Mouse (Mus musculus) neural tube, embryonic 14.5 days (tissue): ENCODE data around the gene Fjx1. TPM values are rescaled to one million over a fixed set of nuclear protein-coding genes. Genes with fewer than 3 reads are reported as not detected.

Source experiments
- ATAC-seq: fragments of 200-750 bp; cut with Nextera tagmentation; 2 replicates; pipeline ENCODE4 v1.8.0; 2017; ENCODE audit warnings: low read depth, mild to moderate bottlenecking, moderate TSS enrichment, moderate library complexity
- H3K27ac ChIP-seq: fragments of 300-500 bp; sonication (generic); 2 replicates; pipeline ENCODE4 v1.5.1; 2014; ENCODE audit warnings: low read depth, mild to moderate bottlenecking, control low read depth, low read length, moderate library complexity, mixed read lengths
- H3K27me3 ChIP-seq: fragments of 300-500 bp; sonication (generic); 2 replicates; pipeline ENCODE4 v1.6.1; 2014; ENCODE audit warnings: low read length; ENCODE audit not compliant: control insufficient read depth, insufficient read depth
- H3K36me3 ChIP-seq: fragments of 300-500 bp; sonication (generic); 2 replicates; pipeline ENCODE4 v1.6.1; 2014; ENCODE audit warnings: low read length, mixed read lengths; ENCODE audit not compliant: control insufficient read depth, insufficient read depth
- H3K4me1 ChIP-seq: fragments of 300-500 bp; sonication (generic); 2 replicates; pipeline ENCODE4 v1.6.1; 2014; ENCODE audit warnings: low read length; ENCODE audit not compliant: control insufficient read depth, insufficient read depth
- H3K4me2 ChIP-seq: fragments of 300-500 bp; sonication (generic); 2 replicates; pipeline ENCODE4 v1.6.1; 2014; ENCODE audit warnings: mild to moderate bottlenecking, low read depth, low read length, control low read depth
- H3K4me3 ChIP-seq: fragments of 300-500 bp; sonication (generic); 2 replicates; pipeline ENCODE4 v1.5.1; 2014; ENCODE audit warnings: low read depth, low read length, control low read depth, mixed read lengths
- H3K9ac ChIP-seq: fragments of 300-500 bp; sonication (generic); replicated peaks from 2 replicates; pipeline ENCODE4 v1.6.1; 2014; ENCODE audit warnings: low read depth, mild to moderate bottlenecking, control low read depth, low read length, mixed read lengths
- H3K9me3 ChIP-seq: fragments of 300-500 bp; sonication (generic); 2 replicates; pipeline ENCODE4 v1.6.1; 2016; ENCODE audit warnings: low read length; ENCODE audit not compliant: control insufficient read depth
- WGBS: fragments of 180-500 bp; shearing (Covaris S2); extraction: QIAGEN DNeasy Blood & Tissue Kit; methylation state at CpG from one replicate; pipeline ENCODE4 v1.1.7; 2014; 5-methylcytosine and 5-hydroxymethylcytosine counted together
- polyA plus RNA-seq: library from polyadenylated mRNA; unstranded; fragments of >200 nt; fragmentation: Nextera tagmentation; extraction: Ambion mirVana; gene quantifications from 2 replicates; pipeline ENCODE4 v1.2.1, GENCODE M21; 2014

Fjx1 gene
- polyA plus RNA-seq, 1 experiment from 2014 or later, result 33.8 TPM

DNA sequence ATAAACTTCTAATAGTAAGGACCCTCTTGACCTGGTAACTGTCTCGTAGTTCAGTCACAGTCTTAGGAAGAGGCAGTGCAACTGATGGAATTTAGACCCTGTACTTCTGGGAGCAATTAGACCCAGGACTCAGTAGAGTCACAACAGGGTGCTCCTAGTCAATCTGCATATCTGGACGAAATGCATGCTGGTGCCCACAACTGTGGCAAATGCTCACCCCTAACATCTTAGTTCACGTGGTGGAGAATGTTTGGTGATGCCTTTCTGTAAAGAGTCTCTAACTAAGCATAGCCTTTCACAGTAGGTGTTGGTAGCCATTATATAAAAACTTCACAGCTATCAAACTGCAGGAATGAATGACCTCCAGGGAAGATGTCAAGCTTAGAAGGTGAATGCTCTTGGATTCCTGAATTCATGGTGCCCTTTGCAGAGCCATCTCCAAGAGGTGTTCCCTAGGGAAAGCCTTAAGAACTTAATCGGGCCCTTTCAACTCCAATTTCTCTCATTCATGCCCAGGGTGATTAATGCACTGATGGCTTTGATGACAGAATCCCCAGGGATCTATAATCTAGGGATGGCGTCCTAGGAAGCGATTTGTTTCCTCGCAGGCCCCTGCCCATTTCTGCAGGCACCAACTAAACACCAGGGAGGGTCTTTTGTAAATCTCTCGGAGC, 14.8 kb downstream of the Fjx1 start:
- Histone ChIP-seq H3K4me2 (no peak overlapping the region), H3K36me3 (no peaks in the 10 kb centered on the region), H3K9ac (no peak overlapping the region), H3K9me3 (no peaks in the 10 kb centered on the region), H3K27ac (no peak overlapping the region), H3K4me3 (no peak overlapping the region), H3K27me3 (no peaks in the 10 kb centered on the region), H3K4me1 (no peaks in the 10 kb centered on the region)
- 32% methylated on average over 8 of the region's 8 CpGs for WGBS
- ATAC-seq, result no peak

DNA sequence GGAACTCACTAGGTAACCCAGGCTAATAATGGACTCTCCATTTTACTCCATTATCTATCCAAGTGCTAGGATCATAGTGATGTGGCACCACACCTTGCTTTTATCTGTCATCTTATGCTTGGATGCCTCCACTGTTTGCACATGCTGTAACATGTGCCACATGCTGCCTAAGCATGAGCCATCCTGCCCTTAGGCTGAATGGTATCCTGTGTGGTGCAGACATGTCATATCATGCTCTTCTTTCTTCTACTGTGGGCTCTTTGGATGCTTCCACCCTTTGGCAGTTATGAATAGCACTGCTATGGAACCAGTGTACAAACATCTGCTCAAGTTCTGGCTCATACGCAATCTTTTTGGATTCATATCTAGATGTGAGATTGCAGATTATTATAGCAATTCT, 18.4 kb downstream of the Fjx1 start:
- no peak overlapping the region for H3K4me2 ChIP-seq
- H3K9ac ChIP-seq, result no peak overlapping the region
- 93% methylated on average over 1 of the region's 1 CpGs for WGBS
- no peaks in the 10 kb centered on the region for H3K9me3 ChIP-seq
- ATAC-seq, result no peak
- no peaks in the 10 kb centered on the region for H3K36me3 ChIP-seq
- no peaks in the 10 kb centered on the region for H3K27me3 ChIP-seq
- H3K27ac ChIP-seq, result no peak overlapping the region
- H3K4me1 ChIP-seq, result no peaks in the 10 kb centered on the region
- H3K4me3 ChIP-seq, result no peak overlapping the region

DNA sequence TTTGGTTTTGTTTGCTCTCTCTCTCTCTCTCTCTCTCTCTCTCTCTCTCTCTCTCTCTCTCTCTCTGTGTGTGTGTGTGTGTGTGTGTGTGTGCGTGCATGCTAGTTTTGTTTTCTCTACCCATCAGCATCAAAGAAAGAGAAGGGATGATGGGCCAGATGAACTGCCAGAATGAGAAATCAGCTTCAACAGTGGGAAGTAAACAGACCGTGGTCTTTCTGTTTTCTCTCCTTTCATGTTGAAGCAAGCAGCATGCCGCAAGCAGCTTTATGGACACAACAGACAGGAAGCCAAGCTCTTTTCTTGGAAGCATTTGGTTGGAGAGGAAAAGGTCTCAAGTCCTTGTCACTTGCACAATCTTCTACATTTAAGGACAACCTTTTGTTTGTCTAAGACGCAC, 21.2 kb downstream of the Fjx1 start:
- no peaks in the 10 kb centered on the region for H3K9me3 ChIP-seq
- H3K4me1 ChIP-seq, result no peaks in the 10 kb centered on the region
- no peak for ATAC-seq
- H3K4me3 ChIP-seq, result no peak overlapping the region
- H3K9ac ChIP-seq, result no peak overlapping the region
- no peaks in the 10 kb centered on the region for H3K36me3 ChIP-seq
- no peak overlapping the region for H3K27ac ChIP-seq
- no peak overlapping the region for H3K4me2 ChIP-seq
- 56% methylated on average over 4 of the region's 4 CpGs for WGBS
- H3K27me3 ChIP-seq, result no peaks in the 10 kb centered on the region

DNA sequence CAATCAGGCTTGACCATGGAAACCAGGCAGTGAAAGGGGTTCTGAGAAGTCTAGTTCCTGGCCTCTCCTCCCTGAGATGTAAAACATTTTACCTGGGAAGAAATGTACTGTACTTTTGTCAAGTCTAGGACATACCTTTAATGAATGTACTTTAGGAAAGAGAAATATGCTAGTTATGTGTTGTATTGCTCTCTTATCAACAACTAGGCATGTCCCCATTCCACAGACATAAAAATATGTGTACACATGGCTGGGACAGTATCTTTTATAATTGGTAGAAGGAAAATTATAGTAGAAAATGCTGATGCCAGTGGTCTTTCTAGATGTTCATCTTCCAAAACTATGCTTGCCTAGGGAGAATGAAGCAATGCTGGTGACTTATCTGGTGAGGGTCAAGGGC, 24.3 kb downstream of the Fjx1 start:
- Histone ChIP-seq H3K27ac (no peak overlapping the region), H3K9ac (no peak overlapping the region), H3K9me3 (no peaks in the 10 kb centered on the region), H3K4me1 (no peaks in the 10 kb centered on the region), H3K27me3 (no peaks in the 10 kb centered on the region), H3K4me3 (no peak overlapping the region), H3K4me2 (no peak overlapping the region), H3K36me3 (no peaks in the 10 kb centered on the region)
- ATAC-seq, result no peak

DNA sequence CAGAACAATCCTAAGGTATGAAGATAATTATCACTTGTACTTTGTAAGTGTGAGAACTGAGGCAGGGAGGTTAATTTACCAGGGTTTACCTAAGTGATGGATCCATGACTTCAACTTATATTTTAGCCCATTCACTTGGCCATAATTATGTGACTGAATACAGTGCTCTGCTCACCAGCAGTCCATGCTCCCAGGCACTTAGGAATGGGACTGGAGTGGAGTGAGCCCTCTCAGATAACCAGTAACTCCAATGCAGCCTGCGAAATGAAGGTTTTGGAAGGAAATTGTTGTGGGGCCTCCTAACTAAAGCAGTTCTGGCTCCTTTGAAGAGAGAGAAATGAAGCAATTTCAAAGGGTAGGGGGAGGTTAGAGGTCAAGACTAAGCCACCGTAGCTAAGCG, 25.9 kb downstream of the Fjx1 start:
- Histone ChIP-seq H3K27ac (no peak overlapping the region), H3K9me3 (no peaks in the 10 kb centered on the region), H3K4me3 (no peak overlapping the region), H3K27me3 (no peaks in the 10 kb centered on the region), H3K9ac (no peak overlapping the region), H3K4me1 (no peaks in the 10 kb centered on the region), H3K36me3 (no peaks in the 10 kb centered on the region), H3K4me2 (no peak overlapping the region)
- WGBS, result 61% methylated on average over 3 of the region's 3 CpGs
- no peak for ATAC-seq

DNA sequence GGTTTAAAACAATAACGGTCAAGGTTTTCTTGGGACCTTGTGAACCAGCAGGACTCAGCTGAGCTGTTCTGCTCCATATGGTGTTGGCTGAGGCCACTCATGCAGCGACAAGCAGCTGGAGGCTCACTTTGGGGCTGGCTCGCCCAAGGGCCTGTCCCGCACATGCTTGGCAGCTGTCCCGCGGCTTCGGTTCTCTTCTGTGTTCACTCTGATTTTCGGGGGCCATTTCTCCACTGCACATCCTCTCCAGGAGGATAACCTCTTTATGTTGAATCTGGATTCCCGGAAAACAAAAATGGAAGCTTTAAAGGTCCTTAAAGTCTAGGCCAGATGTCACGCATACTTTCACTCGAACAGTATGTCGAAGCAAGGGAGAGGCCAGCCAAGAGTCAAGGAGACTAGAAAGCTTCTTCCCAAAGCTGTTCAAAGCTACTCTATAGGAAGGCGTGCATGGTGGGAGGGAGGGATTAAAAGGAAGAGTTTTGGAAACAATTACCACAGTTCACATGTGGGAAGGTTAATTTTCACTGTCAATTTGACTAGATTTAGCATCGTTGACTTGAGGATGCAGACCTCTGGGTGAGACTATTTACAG, 36.1 kb downstream of the Fjx1 start:
- Histone ChIP-seq H3K36me3 (no peaks in the 10 kb centered on the region), H3K9ac (no peak overlapping the region), H3K9me3 (no peaks in the 10 kb centered on the region), H3K4me2 (no peak overlapping the region), H3K27me3 (no peaks in the 10 kb centered on the region), H3K4me3 (no peak overlapping the region), H3K4me1 (no peaks in the 10 kb centered on the region), H3K27ac (no peak overlapping the region)
- WGBS, result 85% methylated on average over 14 of the region's 14 CpGs
- no peak for ATAC-seq

DNA sequence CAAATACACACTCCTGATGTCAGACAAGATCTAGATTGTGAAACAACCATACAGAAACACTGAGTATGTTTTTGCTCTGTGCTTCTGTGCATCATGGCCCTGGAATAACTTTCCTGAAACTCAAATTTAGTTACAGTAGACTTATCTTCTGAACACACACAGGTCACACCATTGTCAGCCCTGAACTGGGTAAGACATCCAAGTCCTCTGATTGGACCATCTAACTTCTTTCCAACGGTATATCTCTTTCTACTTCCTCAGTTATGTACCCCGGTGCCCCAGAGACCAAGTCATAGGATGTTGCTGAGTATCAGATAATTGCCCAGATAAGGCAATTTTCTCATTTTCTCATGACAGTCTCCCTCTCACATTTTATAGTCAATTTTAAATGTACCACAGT, 39.6 kb downstream of the Fjx1 start:
- Histone ChIP-seq H3K36me3 (no peaks in the 10 kb centered on the region), H3K27me3 (no peaks in the 10 kb centered on the region), H3K4me1 (peaks cover 5% of the 10 kb centered on the region; the same call in 1 of the 2 replicates), H3K27ac (no peak overlapping the region), H3K9ac (no peak overlapping the region), H3K4me2 (no peak overlapping the region), H3K9me3 (no peaks in the 10 kb centered on the region), H3K4me3 (no peak overlapping the region)
- no peak for ATAC-seq
- 92% methylated on average over 2 of the region's 2 CpGs for WGBS

DNA sequence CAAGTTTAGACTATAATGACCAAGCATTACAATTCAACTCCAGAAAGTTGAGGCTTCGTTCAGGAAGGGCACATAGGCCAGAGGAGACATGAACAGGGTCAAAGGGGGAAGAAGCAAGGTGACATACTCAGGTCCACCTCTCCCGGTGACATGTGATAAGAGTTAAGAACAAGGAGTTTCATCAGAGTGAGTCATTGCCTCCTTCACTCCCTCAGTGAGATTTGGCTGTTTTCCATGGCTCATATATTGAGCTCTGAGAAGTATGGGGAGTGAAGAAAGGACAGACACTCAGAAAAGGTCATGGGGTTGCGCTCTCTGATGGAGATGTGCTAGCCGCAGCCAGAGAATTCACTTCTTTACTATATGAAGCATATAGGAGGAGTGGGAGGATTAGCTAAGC, 41.7 kb downstream of the Fjx1 start:
- Histone ChIP-seq H3K4me2 (no peak overlapping the region), H3K4me1 (peaks cover 8% of the 10 kb centered on the region; the same call in 1 of the 2 replicates), H3K9ac (no peak overlapping the region), H3K9me3 (no peaks in the 10 kb centered on the region), H3K27ac (no peak overlapping the region), H3K4me3 (no peak overlapping the region), H3K27me3 (no peaks in the 10 kb centered on the region), H3K36me3 (no peaks in the 10 kb centered on the region)
- 88% methylated on average over 4 of the region's 4 CpGs for WGBS
- ATAC-seq, result no peak

DNA sequence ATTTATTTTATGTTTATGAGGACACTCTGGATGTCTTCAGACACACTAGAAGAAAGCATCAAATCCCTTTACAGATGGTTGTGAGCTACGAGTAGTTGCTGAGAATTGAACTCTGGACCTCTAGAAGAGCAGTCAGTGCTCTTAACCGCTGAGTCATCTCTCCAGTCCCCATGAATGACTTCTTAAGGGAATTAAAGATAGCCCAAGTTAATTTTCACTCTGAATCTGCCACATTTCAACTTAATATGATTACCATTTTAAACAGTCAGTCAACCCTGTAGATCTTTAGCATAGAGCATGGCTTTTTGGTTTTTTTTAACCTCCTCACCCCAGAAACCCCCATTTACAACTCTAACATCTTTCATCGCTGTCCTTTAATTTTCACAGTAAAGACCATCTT, 42.6 kb downstream of the Fjx1 start:
- WGBS, result 85% methylated on average over 3 of the region's 3 CpGs
- H3K4me3 ChIP-seq, result no peak overlapping the region
- H3K36me3 ChIP-seq, result no peaks in the 10 kb centered on the region
- H3K27ac ChIP-seq, result no peak overlapping the region
- H3K27me3 ChIP-seq, result no peaks in the 10 kb centered on the region
- H3K9ac ChIP-seq, result no peak overlapping the region
- H3K9me3 ChIP-seq, result no peaks in the 10 kb centered on the region
- no peak for ATAC-seq
- H3K4me1 ChIP-seq, result peaks cover 8% of the 10 kb centered on the region; the same call in 1 of the 2 replicates
- H3K4me2 ChIP-seq, result no peak overlapping the region
